Mouse (Mus musculus) liver, embryonic 16.5 days (tissue): ENCODE data around the gene Ppp4r2. TPM values are rescaled to one million over a fixed set of nuclear protein-coding genes. Genes with fewer than 3 reads are reported as not detected.

Experiments
- ATAC-seq: fragments of 200-750 bp; cut with Nextera tagmentation; 2 replicates; pipeline ENCODE4 v1.8.0; 2017; ENCODE audit warnings: low read depth, mild to moderate bottlenecking, moderate number of reproducible peaks, moderate library complexity
- H3K27ac ChIP-seq: fragments of 300-500 bp; sonication (generic); 2 replicates; pipeline ENCODE4 v1.5.1; 2014; ENCODE audit warnings: mild to moderate bottlenecking, low read length
- H3K27me3 ChIP-seq: fragments of 300-500 bp; sonication (generic); 2 replicates; pipeline ENCODE4 v1.6.1; 2014; ENCODE audit warnings: low read depth, low read length, mixed read lengths; ENCODE audit not compliant: control insufficient read depth, insufficient read depth
- H3K36me3 ChIP-seq: fragments of 300-500 bp; sonication (generic); 2 replicates; pipeline ENCODE4 v1.6.1; 2014; ENCODE audit warnings: mild to moderate bottlenecking; ENCODE audit not compliant: control insufficient read depth, insufficient read depth
- H3K4me1 ChIP-seq: fragments of 300-500 bp; sonication (generic); 2 replicates; pipeline ENCODE4 v1.6.1; 2014; ENCODE audit warnings: low read depth, low read length, mixed read lengths; ENCODE audit not compliant: control insufficient read depth
- H3K4me2 ChIP-seq: fragments of 300-500 bp; sonication (generic); 2 replicates; pipeline ENCODE4 v1.6.1; 2014; ENCODE audit warnings: low read depth, low read length, mixed read lengths
- H3K4me3 ChIP-seq: fragments of 300-500 bp; sonication (generic); 2 replicates; pipeline ENCODE4 v1.5.1; 2014; ENCODE audit warnings: low read depth, mild to moderate bottlenecking, low read length
- H3K9ac ChIP-seq: fragments of 300-500 bp; sonication (generic); 2 replicates; pipeline ENCODE4 v1.6.1; 2014; ENCODE audit warnings: low read depth, low read length
- H3K9me3 ChIP-seq: fragments of 300-500 bp; sonication (generic); replicated peaks from 2 replicates; pipeline ENCODE4 v1.6.1; 2016; ENCODE audit warnings: low read length; ENCODE audit not compliant: control insufficient read depth
- WGBS: fragments of 180-500 bp; shearing (Covaris S2); extraction: QIAGEN DNeasy Blood & Tissue Kit; methylation state at CpG from one replicate; pipeline ENCODE4 v1.1.7; 2014; ENCODE audit not compliant: insufficient replicate concordance; 5-methylcytosine and 5-hydroxymethylcytosine counted together
- polyA plus RNA-seq: library from polyadenylated mRNA; unstranded; fragments of >200 nt; fragmentation: Nextera tagmentation; extraction: Ambion mirVana; gene quantifications from 2 replicates; pipeline ENCODE4 v1.2.1, GENCODE M21; 2015

Ppp4r2 gene
- polyA plus RNA-seq, 1 experiment from 2014 or later = 4.6 TPM

DNA sequence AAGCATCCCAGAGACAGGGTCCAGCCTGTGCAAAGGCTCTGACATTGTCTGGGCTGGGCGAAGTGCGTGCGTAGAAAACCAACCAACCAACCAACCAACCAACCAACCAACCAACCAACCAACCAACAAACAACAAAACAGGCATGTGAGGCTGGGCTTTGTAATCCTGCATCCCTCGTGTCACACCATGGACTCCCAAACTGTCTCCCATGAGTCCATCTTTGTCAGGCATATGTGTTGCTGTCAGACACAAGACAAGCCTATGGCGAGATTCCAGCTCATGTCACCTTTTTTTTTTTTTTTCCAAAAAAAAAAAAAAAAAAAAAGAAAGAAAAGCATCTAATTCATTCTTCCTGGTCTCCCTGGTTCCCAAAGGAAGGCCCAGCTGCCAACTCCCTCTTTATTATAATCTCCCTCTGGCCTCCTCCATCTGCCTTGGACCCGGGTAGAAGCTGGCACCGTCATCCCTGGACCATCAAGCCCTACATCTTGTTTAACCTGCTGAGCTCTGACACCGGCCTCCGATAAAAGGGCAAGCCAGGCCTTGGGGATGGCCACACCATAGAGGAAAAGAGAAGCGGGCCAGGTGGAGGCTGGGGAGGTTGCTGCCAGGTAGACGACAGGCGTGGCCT is 51.3 kb downstream of the Ppp4r2 start:
- no peak overlapping the region for H3K9ac ChIP-seq
- H3K27ac ChIP-seq = no peak overlapping the region
- H3K9me3 ChIP-seq = no peaks in the 10 kb centered on the region
- H3K4me3 ChIP-seq = no peak overlapping the region
- H3K36me3 ChIP-seq = no peaks in the 10 kb centered on the region
- 70% methylated on average over 12 of the region's 12 CpGs for WGBS
- ATAC-seq = no peak
- no peak overlapping the region for H3K4me2 ChIP-seq
- H3K4me1 ChIP-seq = no peaks in the 10 kb centered on the region
- H3K27me3 ChIP-seq = no peaks in the 10 kb centered on the region

DNA sequence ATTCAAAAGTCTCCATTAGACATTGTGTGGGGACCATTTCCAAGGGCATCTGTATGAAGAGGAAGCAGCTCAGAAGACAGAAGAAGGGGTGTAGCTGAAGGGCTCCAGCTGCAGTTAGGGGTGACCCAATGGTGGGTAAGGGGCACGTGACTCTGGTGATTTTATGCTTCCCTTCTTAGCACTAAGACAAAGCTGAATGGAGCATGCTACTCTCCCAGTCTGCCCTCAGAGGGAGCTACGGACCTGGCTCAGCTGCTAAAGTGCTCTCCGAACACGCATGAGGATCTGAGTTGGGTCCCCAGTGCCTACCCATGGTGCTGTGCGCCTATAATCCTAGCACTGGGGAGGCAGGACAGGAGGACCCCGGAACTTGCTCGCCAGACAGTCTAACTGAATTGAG is 52.0 kb downstream of the Ppp4r2 start:
- Histone ChIP-seq H3K27ac (no peak overlapping the region), H3K27me3 (no peaks in the 10 kb centered on the region), H3K36me3 (no peaks in the 10 kb centered on the region), H3K4me2 (no peak overlapping the region), H3K9me3 (no peaks in the 10 kb centered on the region), H3K4me3 (no peak overlapping the region), H3K4me1 (no peaks in the 10 kb centered on the region), H3K9ac (no peak overlapping the region)
- WGBS = 50% methylated on average over 7 of the region's 7 CpGs
- ATAC-seq = no peak

DNA sequence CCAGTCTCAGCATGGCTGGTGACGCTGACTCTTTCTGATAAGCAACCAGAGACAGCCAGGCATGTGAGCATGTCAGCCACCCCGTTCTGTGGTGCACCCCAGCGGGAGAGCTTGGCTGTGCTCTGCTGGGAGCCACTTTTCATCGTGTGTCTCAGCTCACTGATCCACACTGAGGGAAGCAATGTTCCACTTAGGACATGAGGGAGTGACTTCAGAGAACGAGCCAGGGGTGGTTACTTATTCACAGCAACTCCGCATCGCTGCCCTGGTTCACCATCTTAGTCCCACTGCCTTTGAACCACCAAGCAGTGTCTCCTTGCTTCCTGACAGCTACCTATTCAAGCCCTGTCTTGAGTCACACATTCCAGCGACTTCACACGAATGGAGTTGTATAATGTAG is 53.6 kb downstream of the Ppp4r2 start:
- Histone ChIP-seq H3K27ac (no peak overlapping the region), H3K27me3 (no peaks in the 10 kb centered on the region), H3K9me3 (no peaks in the 10 kb centered on the region), H3K4me1 (no peaks in the 10 kb centered on the region), H3K36me3 (no peaks in the 10 kb centered on the region), H3K4me2 (no peak overlapping the region), H3K9ac (no peak overlapping the region), H3K4me3 (no peak overlapping the region)
- WGBS = 63% methylated on average over 9 of the region's 9 CpGs
- no peak for ATAC-seq

DNA sequence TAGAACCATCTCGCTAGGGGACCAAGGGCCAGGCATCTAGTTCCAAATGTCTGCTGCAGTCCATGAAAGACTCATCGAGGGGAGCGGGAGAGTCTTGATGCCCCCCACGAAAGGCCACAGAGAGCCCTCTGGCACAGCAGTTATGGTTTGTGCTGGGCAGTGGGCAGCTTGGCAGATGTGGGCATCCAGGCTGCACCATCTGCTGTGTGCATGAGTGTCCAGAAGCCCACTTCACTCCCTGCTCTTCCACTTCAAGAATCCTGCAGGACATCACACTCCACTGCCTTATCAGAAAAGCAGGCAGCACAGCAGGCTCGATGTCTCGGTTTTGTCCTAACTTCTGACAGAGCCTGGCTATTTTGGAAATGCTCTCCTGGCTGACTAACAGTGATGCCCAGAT is 55.9 kb downstream of the Ppp4r2 start:
- H3K9ac ChIP-seq = no peak overlapping the region
- no peak overlapping the region for H3K27ac ChIP-seq
- no peak overlapping the region for H3K4me3 ChIP-seq
- no peak overlapping the region for H3K4me2 ChIP-seq
- H3K9me3 ChIP-seq = no peaks in the 10 kb centered on the region
- no peaks in the 10 kb centered on the region for H3K4me1 ChIP-seq
- H3K27me3 ChIP-seq = no peaks in the 10 kb centered on the region
- 62% methylated on average over 6 of the region's 6 CpGs for WGBS
- H3K36me3 ChIP-seq = no peaks in the 10 kb centered on the region
- no peak for ATAC-seq

DNA sequence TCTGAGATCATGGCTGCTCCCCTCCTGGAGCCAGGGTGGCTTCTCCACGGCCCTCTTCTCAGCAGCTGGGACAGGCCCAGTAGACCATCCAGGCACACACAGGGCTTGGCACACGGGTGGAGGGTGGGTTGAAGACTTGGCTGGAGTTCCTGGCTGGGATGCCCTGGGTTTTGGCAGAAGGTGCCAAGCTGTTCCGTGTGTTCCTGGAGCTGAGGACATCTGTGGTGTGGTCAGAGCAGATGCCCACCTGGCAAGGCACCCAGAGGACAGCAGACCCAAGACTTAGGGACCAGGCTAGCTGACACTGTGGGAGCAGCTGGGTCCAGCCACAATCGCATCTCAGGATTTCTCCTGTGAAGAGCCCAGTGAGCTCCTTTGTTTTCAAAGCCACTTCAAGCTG is 59.1 kb downstream of the Ppp4r2 start:
- no peak for ATAC-seq
- H3K4me2 ChIP-seq = no peak overlapping the region
- H3K27me3 ChIP-seq = no peaks in the 10 kb centered on the region
- H3K9me3 ChIP-seq = no peaks in the 10 kb centered on the region
- no peak overlapping the region for H3K27ac ChIP-seq
- no peaks in the 10 kb centered on the region for H3K4me1 ChIP-seq
- H3K9ac ChIP-seq = no peak overlapping the region
- 53% methylated on average over 4 of the region's 4 CpGs for WGBS
- H3K4me3 ChIP-seq = no peak overlapping the region
- no peaks in the 10 kb centered on the region for H3K36me3 ChIP-seq

DNA sequence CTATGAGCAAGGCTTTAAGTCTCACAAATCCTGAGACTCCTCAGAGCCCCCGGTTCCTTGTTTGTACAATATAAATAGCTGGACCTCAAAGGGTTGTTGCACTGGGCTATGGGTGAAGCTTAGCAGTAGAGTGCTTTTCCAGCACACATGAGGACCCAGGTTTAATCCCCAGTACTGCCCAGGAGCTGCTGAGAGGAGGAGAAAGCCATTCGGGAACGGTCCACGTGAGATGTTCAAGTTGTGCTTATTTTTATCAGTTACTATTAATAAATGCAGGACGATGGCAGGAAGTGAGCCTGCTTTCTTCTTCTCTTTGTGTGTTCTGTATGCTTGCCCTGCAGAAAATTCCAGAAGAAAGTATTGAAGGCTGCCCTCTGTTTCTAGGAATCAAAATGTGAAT is 59.7 kb downstream of the Ppp4r2 start:
- Histone ChIP-seq H3K27ac (no peak overlapping the region), H3K4me1 (no peaks in the 10 kb centered on the region), H3K36me3 (no peaks in the 10 kb centered on the region), H3K27me3 (no peaks in the 10 kb centered on the region), H3K4me2 (no peak overlapping the region), H3K4me3 (no peak overlapping the region), H3K9ac (no peak overlapping the region), H3K9me3 (no peaks in the 10 kb centered on the region)
- no peak for ATAC-seq
- 44% methylated on average over 5 of the region's 5 CpGs for WGBS

DNA sequence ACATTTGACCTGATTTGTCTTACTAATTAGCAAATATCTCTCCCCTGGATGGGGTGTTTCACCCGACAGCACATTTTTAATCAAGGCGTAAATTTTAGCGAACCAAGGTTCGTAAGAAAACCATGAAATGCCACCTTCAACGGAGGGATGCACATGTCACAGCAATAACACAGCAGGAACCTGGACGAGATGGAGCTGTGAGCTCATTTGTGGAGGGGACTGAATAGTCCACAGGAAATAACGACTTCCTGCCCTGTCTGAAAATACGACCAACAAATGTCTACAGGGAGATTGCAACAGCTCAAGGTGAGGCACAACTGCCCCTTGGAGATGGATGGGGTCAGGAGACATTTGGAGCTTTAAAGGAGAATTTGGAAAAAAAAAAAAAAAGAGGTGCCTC is 61.8 kb downstream of the Ppp4r2 start:
- Histone ChIP-seq H3K36me3 (no peaks in the 10 kb centered on the region), H3K27ac (no peak overlapping the region), H3K4me3 (no peak overlapping the region), H3K4me2 (no peak overlapping the region), H3K9me3 (no peaks in the 10 kb centered on the region), H3K4me1 (no peaks in the 10 kb centered on the region), H3K27me3 (no peaks in the 10 kb centered on the region), H3K9ac (no peak overlapping the region)
- ATAC-seq = no peak
- WGBS = 31% methylated on average over 8 of the region's 8 CpGs

DNA sequence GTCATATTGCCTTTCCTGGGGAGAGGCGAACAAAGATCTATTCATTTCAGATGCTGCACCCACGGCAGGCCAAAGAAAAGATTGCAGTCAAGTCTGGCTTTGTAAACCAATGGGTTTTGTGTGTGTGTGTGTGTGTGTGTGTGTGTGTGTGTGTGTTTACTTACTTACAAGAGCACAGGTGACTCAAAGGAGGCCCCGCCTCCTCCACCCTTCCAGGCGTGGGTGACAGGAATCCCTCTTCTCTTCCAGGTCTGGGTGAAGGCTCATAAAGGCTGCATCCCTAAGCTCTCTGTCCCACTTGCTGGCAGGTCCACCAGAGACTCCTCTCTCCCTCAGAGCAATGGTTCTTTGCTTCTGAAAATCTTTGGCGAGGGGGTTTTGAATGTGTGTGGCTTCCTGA is 63.5 kb downstream of the Ppp4r2 start:
- H3K27me3 ChIP-seq = no peaks in the 10 kb centered on the region
- H3K9ac ChIP-seq = no peak overlapping the region
- no peak overlapping the region for H3K4me2 ChIP-seq
- WGBS = 48% methylated on average over 5 of the region's 5 CpGs
- H3K4me1 ChIP-seq = no peaks in the 10 kb centered on the region
- H3K36me3 ChIP-seq = no peaks in the 10 kb centered on the region
- no peaks in the 10 kb centered on the region for H3K9me3 ChIP-seq
- H3K27ac ChIP-seq = no peak overlapping the region
- ATAC-seq = no peak
- H3K4me3 ChIP-seq = no peak overlapping the region

DNA sequence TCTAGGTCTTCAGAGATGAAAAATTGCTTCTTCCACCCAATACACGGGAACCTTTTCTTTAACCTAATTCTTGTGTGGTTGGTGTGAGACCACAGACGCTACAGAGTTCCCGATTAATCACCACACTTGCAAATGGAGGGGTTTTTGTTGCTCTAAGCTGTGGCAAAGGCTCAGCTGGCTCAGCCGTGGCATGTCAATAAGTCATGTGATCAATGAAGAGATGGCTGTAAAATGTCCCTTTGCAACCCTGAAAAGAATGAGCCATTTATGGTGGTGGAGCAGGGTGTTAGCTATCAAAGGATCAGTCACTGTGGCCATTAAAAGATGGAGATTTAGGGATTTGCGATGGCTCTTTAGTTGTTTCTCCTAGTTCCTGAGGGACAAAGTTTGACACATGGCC is 71.0 kb downstream of the Ppp4r2 start:
- Histone ChIP-seq H3K9ac (no peak overlapping the region), H3K4me3 (no peak overlapping the region), H3K27me3 (no peaks in the 10 kb centered on the region), H3K27ac (no peak overlapping the region), H3K36me3 (no peaks in the 10 kb centered on the region), H3K9me3 (no peaks in the 10 kb centered on the region), H3K4me2 (no peak overlapping the region), H3K4me1 (no peaks in the 10 kb centered on the region)
- no peak for ATAC-seq
- 54% methylated on average over 5 of the region's 5 CpGs for WGBS
